Mouse (Mus musculus): ENCODE measurements around the gene Arfgap2.

Arfgap2 gene

GRCm38 (mm10) chr2:91263692-91264660 is 798 bp upstream of the Arfgap2 start:
- DNase-seq = no peak

- DNase-seq = no peak
Observed at GRCm38 (mm10) chr2:91268042-91268441, 3.3 kb downstream of the Arfgap2 start.

- no peak for DNase-seq
Observed at GRCm38 (mm10) chr2:91268706-91269105, 3.9 kb downstream of the Arfgap2 start.

- DNase-seq = no peak
Observed at GRCm38 (mm10) chr2:91269687-91270133, 4.9 kb downstream of the Arfgap2 start.

GRCm38 (mm10) chr2:91278749-91279371 is 14.1 kb downstream of the Arfgap2 start:
- DNase-seq = peak; percentile 71

GRCm38 (mm10) chr2:91279372-91279755 is 14.6 kb downstream of the Arfgap2 start:
- no peak for DNase-seq

GRCm38 (mm10) chr2:91281366-91281765 is 16.6 kb downstream of the Arfgap2 start:
- DNase-seq = peak; percentile 45

GRCm38 (mm10) chr2:91283972-91284371 is 19.2 kb downstream of the Arfgap2 start:
- DNase-seq = no peak

- DNase-seq = peak; percentile 59
Observed at GRCm38 (mm10) chr2:91284375-91285199, 19.8 kb downstream of the Arfgap2 start.

- DNase-seq = peak; percentile 86
Observed at GRCm38 (mm10) chr2:91285885-91286505, 21.2 kb downstream of the Arfgap2 start.

- no peak for DNase-seq
Observed at GRCm38 (mm10) chr2:91287563-91287962, 22.8 kb downstream of the Arfgap2 start.

GRCm38 (mm10) chr2:91291197-91292007 is 26.6 kb downstream of the Arfgap2 start:
- no peak for DNase-seq

GRCm38 (mm10) chr2:91294226-91294625 is 29.5 kb downstream of the Arfgap2 start:
- DNase-seq = no peak

- no peak for DNase-seq
Observed at GRCm38 (mm10) chr2:91295895-91296294, 31.1 kb downstream of the Arfgap2 start.

GRCm38 (mm10) chr2:91299156-91299555 is 34.4 kb downstream of the Arfgap2 start:
- no peak for DNase-seq

- DNase-seq = no peak
Observed at GRCm38 (mm10) chr2:91300784-91301183, 36.0 kb downstream of the Arfgap2 start.

GRCm38 (mm10) chr2:91301836-91302235 is 37.1 kb downstream of the Arfgap2 start:
- DNase-seq = no peak

GRCm38 (mm10) chr2:91302845-91303244 is 38.1 kb downstream of the Arfgap2 start:
- DNase-seq = no peak

- no peak for DNase-seq
Observed at GRCm38 (mm10) chr2:91305926-91306325, 41.2 kb downstream of the Arfgap2 start.

GRCm38 (mm10) chr2:91306589-91306988 is 41.8 kb downstream of the Arfgap2 start:
- no peak for DNase-seq

- DNase-seq = no peak
Observed at GRCm38 (mm10) chr2:91308680-91309079, 43.9 kb downstream of the Arfgap2 start.

GRCm38 (mm10) chr2:91309546-91309945 is 44.8 kb downstream of the Arfgap2 start:
- DNase-seq = no peak
